Mouse (Mus musculus) lung, adult 2 months (tissue): ENCODE data around the gene Hcfc1r1.

Experiments used
- CTCF ChIP-seq: fragments of 200-500 bp; IDR thresholded peaks from 2 replicates; pipeline ENCODE4 v1.5.1; 2011; ENCODE audit warnings: mild to moderate bottlenecking, low read length, control low read depth; ENCODE audit not compliant: insufficient read depth
- POLR2A ChIP-seq: fragments of 200-500 bp; IDR thresholded peaks from 2 replicates; pipeline ENCODE4 v1.6.1; 2011; ENCODE audit warnings: low read depth, mild to moderate bottlenecking, control low read depth, low read length, borderline replicate concordance; ENCODE audit errors: extremely low read depth

DNA sequence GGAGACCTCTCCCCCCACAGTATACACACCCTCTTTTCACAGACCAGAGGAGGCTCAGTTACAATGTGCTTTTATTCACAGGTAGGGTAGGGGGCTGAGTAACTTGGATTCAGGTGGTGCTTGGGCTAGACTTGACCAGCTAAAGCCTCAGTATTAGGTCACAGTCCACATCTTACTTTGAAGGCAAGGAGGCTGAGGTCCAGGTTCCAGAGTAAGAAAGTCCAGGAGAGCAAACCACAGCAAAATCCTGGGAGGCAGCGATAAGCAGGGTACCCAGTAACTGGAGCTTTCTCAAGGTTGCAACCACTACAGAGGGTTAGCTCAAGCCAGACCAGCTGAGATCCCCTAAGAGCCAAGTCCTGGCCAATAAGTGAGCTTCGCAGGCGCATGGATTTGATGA is 9.1 kb downstream of the Hcfc1r1 start:
- TF ChIP-seq CTCF (no peak), POLR2A (no peak)
